Mouse (Mus musculus) hindbrain, embryonic 11.5 days (tissue): Measurements from ENCODE around the gene Kalrn. TPM values are rescaled to one million over a fixed set of nuclear protein-coding genes. Genes with fewer than 3 reads are reported as not detected.

Source experiments
- ATAC-seq: fragments of 200-750 bp; cut with Nextera tagmentation; 2 replicates; pipeline ENCODE4 v1.8.0; 2017; ENCODE audit warnings: mild to moderate bottlenecking, moderate TSS enrichment, moderate library complexity; ENCODE audit not compliant: low FRiP score
- DNase-seq: peaks from one replicate; pipeline ENCODE4 v3.0.0-alpha.2; 2015; ENCODE audit warnings: low spot score
- H3K27ac ChIP-seq: fragments of 300-500 bp; sonication (generic); 2 replicates; pipeline ENCODE4 v1.5.1; 2014; ENCODE audit warnings: mild to moderate bottlenecking, low read depth, low read length
- H3K27me3 ChIP-seq: fragments of 300-500 bp; sonication (generic); 2 replicates; pipeline ENCODE4 v1.6.1; 2014; ENCODE audit warnings: mild to moderate bottlenecking, low read length, moderate library complexity, mixed read lengths; ENCODE audit not compliant: control insufficient read depth, insufficient read depth
- H3K36me3 ChIP-seq: fragments of 300-500 bp; sonication (generic); 2 replicates; pipeline ENCODE4 v1.6.1; 2014; ENCODE audit warnings: mild to moderate bottlenecking, low read length, moderate library complexity, mixed read lengths; ENCODE audit not compliant: control insufficient read depth, insufficient read depth
- H3K4me1 ChIP-seq: fragments of 300-500 bp; sonication (generic); replicated peaks from 2 replicates; pipeline ENCODE4 v1.6.1; 2014; ENCODE audit warnings: low read length, mixed read lengths; ENCODE audit not compliant: control insufficient read depth, insufficient read depth
- H3K4me2 ChIP-seq: fragments of 300-500 bp; sonication (generic); replicated peaks from 2 replicates; pipeline ENCODE4 v1.6.1; 2014; ENCODE audit warnings: mild to moderate bottlenecking, low read depth, low read length
- H3K4me3 ChIP-seq: fragments of 300-500 bp; sonication (generic); 2 replicates; pipeline ENCODE4 v1.5.1; 2014; ENCODE audit warnings: low read depth, low read length
- H3K9ac ChIP-seq: fragments of 300-500 bp; sonication (generic); 2 replicates; pipeline ENCODE4 v1.6.1; 2014; ENCODE audit warnings: low read depth, low read length
- H3K9me3 ChIP-seq: fragments of 300-500 bp; sonication (generic); 2 replicates; pipeline ENCODE4 v1.6.1; 2016; ENCODE audit warnings: low read length; ENCODE audit not compliant: control insufficient read depth
- WGBS: fragments of 180-500 bp; shearing (Covaris S2); extraction: QIAGEN DNeasy Blood & Tissue Kit; methylation state at CpG from one replicate; pipeline ENCODE4 v1.1.7; 2014; 5-methylcytosine and 5-hydroxymethylcytosine counted together
- polyA plus RNA-seq: library from polyadenylated mRNA; unstranded; fragments of >200 nt; fragmentation: Nextera tagmentation; extraction: Ambion mirVana; gene quantifications from 2 replicates; pipeline ENCODE4 v1.2.1, GENCODE M21; 2014

The Kalrn gene
- polyA plus RNA-seq, 1 experiment from 2014 or later, result 25.6 TPM

- no peak overlapping the region for H3K4me2 ChIP-seq
- H3K4me3 ChIP-seq, result no peak overlapping the region
- no peaks in the 10 kb centered on the region for H3K36me3 ChIP-seq
- H3K27ac ChIP-seq, result no peak overlapping the region
- H3K27me3 ChIP-seq, result no peaks in the 10 kb centered on the region
- ATAC-seq, result no peak
- H3K4me1 ChIP-seq, result no peaks in the 10 kb centered on the region
- no peaks in the 10 kb centered on the region for H3K9me3 ChIP-seq
- WGBS, result 84% methylated on average over 2 of the region's 2 CpGs
- no peak overlapping the region for H3K9ac ChIP-seq
- DNase-seq, result no peak
Measured at GRCm38 (mm10) chr16:34592696-34593095, 19.4 kb upstream of the Kalrn start.

DNA sequence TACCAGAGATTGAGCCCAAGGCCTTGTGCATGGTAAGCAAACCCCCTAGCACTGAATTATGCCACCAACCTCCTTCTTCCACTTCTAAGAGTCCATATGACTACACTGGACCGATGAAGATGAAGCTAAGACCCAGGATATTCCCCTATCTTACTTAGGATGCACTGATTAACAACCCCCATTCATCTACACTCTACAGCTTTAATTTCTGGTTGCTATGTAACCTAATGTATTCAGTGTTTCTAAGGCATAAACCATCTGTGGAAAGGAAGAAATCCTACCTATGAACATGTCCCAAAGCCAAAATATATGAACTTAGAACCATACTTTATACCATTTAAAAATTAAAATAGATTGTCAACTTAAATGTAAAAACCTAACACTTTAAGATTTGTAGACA lies 18.6 kb upstream of the Kalrn start:
- no peak overlapping the region for H3K4me2 ChIP-seq
- ATAC-seq (no peak), DNase-seq (no peak)
- H3K4me3 ChIP-seq, result no peak overlapping the region
- no peaks in the 10 kb centered on the region for H3K4me1 ChIP-seq
- no peaks in the 10 kb centered on the region for H3K36me3 ChIP-seq
- 92% methylated on average over 1 of the region's 1 CpGs for WGBS
- no peaks in the 10 kb centered on the region for H3K9me3 ChIP-seq
- no peaks in the 10 kb centered on the region for H3K27me3 ChIP-seq
- H3K27ac ChIP-seq, result no peak overlapping the region
- no peak overlapping the region for H3K9ac ChIP-seq

DNA sequence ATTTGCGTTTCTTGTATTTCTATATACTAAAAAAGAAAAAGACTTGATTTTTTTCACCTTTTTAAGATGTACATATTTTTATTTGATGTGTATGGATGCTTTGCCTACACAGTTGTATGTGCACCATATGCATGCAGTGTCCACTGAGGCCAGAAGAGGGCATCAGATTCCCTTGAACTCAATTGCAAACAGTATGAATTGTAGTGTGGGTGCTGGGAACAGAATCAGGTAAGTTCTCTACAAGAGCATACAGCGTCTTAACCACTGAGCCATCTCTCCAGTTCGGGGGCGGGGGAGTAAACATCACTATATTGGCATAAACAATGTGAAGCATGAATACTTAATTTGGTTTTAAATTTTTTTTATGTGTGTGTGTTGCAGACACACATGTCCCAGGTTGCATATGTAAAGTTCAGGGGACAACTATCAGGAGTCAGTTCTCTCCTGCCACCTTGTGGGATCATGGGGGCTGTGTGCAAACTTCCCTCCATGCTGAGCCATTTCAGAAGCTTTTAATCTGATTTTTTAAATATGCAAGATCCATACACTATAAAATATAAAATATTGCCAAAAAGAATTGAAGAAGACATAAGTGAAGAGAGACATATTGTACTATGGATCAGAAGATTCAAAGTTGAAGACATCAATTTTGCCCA lies 6.5 kb upstream of the Kalrn start:
- H3K4me3 ChIP-seq, result no peak overlapping the region
- no peak overlapping the region for H3K4me2 ChIP-seq
- H3K9me3 ChIP-seq, result no peaks in the 10 kb centered on the region
- DNase-seq (no peak), ATAC-seq (no peak)
- H3K27ac ChIP-seq, result no peak overlapping the region
- WGBS, result 94% methylated on average over 4 of the region's 4 CpGs
- no peaks in the 10 kb centered on the region for H3K36me3 ChIP-seq
- no peaks in the 10 kb centered on the region for H3K4me1 ChIP-seq
- no peak overlapping the region for H3K9ac ChIP-seq
- no peaks in the 10 kb centered on the region for H3K27me3 ChIP-seq

- Histone ChIP-seq H3K4me3 (peak overlapping the region; percentile 82), H3K9ac (peak overlapping the region; percentile 88), H3K27me3 (no peaks in the 10 kb centered on the region), H3K27ac (peak overlapping the region; percentile 97), H3K9me3 (no peaks in the 10 kb centered on the region), H3K4me2 (peak overlapping the region; percentile 67), H3K4me1 (peaks cover 4% of the 10 kb centered on the region; the same call in 1 of the 2 replicates), H3K36me3 (no peaks in the 10 kb centered on the region)
- ATAC-seq (peak; percentile 81), DNase-seq (no peak)
- WGBS, result 0% methylated on average over 17 of the region's 42 CpGs
Measured at GRCm38 (mm10) chr16:34573856-34574491, 642 bp upstream of the Kalrn start.

DNA sequence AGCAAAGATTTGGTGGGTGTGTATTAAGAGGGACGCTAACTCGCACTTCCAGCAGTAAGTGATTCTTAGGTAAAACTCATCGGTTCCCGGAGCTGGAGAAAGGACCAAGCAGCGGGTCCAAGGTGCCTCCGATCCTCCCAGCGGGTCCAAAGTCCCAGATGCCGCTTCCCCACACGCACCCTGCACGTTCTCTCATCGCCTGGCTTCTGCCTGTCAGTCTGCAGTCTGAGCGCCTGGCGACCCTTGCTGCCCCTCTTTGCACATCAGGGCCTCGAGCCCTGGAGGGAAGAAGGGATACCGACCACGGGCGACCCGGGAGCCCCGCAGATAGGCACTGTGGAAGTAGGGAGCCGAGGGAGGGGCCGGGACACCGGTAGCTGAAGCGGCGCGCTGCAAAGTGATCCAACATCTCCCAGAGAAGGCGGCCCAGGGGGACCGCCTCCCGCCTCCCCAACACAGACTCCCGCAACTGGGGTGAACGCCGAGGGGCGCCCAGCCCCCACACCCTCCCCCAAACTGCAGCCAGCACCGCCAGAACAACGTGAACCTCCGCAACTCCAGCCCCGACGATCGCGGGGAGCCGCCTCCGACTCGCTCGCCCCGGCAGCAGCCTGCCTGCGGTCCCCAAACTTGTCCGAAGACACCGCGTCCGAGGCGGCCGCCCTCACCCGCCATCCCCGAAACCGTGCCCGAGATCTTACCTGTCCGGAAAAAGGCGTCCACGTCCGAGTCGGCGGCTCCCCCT lies 754 bp downstream of the Kalrn start:
- under 1% methylated on average over 56 of the region's 61 CpGs for WGBS
- H3K27ac ChIP-seq, result peak overlapping the region; percentile 97
- no peaks in the 10 kb centered on the region for H3K27me3 ChIP-seq
- peak overlapping the region; percentile 82 for H3K4me3 ChIP-seq
- H3K9ac ChIP-seq, result peak overlapping the region; percentile 88
- peaks cover 4% of the 10 kb centered on the region; the same call in 1 of the 2 replicates for H3K4me1 ChIP-seq
- peak; percentile 15; the same call in 1 of the 2 replicates for ATAC-seq
- peak overlapping the region; percentile 67 for H3K4me2 ChIP-seq
- H3K36me3 ChIP-seq, result no peaks in the 10 kb centered on the region
- no peaks in the 10 kb centered on the region for H3K9me3 ChIP-seq
- peak; percentile 68 for DNase-seq

DNA sequence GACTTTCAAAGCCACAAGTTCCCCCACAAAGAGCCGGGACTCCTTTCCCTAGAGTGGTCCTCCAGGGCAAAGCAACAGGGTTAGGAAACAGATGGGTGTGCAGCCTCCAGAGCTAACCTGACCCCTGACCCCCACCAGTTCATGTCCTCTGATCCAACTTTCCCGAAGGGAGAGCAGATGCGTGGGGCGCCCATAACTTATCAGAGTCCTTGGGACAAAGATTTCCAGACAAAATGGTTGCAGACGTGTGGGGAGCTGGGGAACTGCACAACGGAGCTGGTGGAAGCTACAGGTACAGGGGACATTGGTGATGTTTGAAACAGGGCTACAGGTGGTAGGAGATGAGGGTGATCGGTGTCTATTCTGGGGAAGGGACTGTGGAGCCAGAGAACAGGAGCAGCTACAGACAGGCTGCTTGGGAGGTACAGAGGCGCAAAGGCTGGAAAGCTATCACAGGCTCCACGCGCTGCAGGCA lies 1.4 kb downstream of the Kalrn start:
- Histone ChIP-seq H3K4me2 (peak overlapping the region; percentile 67), H3K27me3 (no peaks in the 10 kb centered on the region), H3K4me1 (peaks cover 4% of the 10 kb centered on the region; the same call in 1 of the 2 replicates), H3K9me3 (no peaks in the 10 kb centered on the region), H3K4me3 (peak overlapping the region; percentile 82), H3K9ac (peak overlapping the region; percentile 88), H3K27ac (peak overlapping the region; percentile 97), H3K36me3 (no peaks in the 10 kb centered on the region)
- under 1% methylated on average over 10 of the region's 10 CpGs for WGBS
- DNase-seq (no peak), ATAC-seq (peak; percentile 27; the same call in 1 of the 2 replicates)

DNA sequence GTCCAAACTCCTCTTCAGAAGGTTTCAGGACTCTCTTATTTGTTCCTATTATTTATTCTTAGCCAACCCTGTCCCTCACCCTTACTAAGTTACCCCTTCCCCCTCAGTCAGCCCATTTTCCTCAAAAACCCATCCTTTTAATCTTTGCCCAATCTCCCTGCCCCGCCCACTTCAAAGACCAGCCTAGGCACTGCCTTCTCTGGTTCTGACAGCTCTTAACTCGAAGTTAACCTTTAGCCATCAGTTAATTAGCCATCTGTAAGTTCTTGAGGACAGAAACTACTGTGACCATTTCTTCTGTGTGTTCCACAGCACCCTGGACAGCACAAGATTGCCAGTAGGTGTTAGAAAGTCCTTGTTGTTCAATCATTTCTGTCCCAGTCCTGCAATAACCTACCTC lies 3.4 kb downstream of the Kalrn start:
- Histone ChIP-seq H3K4me3 (no peak overlapping the region), H3K27ac (no peak overlapping the region), H3K27me3 (no peaks in the 10 kb centered on the region), H3K4me1 (peaks cover 4% of the 10 kb centered on the region; the same call in 1 of the 2 replicates), H3K4me2 (no peak overlapping the region), H3K9ac (no peak overlapping the region), H3K9me3 (no peaks in the 10 kb centered on the region), H3K36me3 (no peaks in the 10 kb centered on the region)
- 58% methylated on average over 2 of the region's 2 CpGs for WGBS
- DNase-seq, result no peak
- ATAC-seq, result no peak

DNA sequence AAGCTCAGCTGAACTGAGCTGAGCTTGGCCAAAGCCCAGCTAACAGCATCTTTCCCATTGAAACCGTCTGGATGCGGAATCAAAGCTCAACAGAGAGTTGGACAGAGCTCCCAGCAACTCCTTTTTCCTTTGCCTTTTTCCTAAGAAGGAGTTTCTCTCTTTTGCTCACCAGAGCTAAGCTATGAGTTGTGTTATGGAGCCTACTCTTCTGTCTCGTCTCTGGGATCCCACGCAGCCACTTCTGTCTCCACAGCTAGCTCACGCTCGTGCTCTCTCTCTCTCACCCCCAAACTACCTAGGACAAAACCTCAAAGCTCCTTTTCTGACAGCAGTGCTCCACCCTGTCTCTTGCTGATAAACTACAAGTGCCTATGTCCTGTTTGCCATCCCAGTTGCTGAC lies 4.5 kb downstream of the Kalrn start:
- Histone ChIP-seq H3K9me3 (no peaks in the 10 kb centered on the region), H3K27me3 (no peaks in the 10 kb centered on the region), H3K4me3 (no peak overlapping the region), H3K9ac (no peak overlapping the region), H3K36me3 (no peaks in the 10 kb centered on the region), H3K4me2 (no peak overlapping the region), H3K4me1 (peaks cover 2% of the 10 kb centered on the region; the same call in 1 of the 2 replicates), H3K27ac (no peak overlapping the region)
- no peak for ATAC-seq
- WGBS, result 93% methylated on average over 6 of the region's 6 CpGs
- no peak for DNase-seq
